Mouse (Mus musculus) frontal cortex, postnatal 36 days (tissue): ENCODE measurements at regions not wholly inside any gene's neighbourhood (a gene's known extent, or its start where the extent isn't known, plus 50 kb on each side); places are given as distances from the start of the nearest gene placed in this dataset.

Experiments
- DNase-seq, 2 experiments: peaks; one replicate each; pipeline ENCODE4 v3.0.0; 2022; ENCODE audit warnings: low spot score in 2 of 2

DNA sequence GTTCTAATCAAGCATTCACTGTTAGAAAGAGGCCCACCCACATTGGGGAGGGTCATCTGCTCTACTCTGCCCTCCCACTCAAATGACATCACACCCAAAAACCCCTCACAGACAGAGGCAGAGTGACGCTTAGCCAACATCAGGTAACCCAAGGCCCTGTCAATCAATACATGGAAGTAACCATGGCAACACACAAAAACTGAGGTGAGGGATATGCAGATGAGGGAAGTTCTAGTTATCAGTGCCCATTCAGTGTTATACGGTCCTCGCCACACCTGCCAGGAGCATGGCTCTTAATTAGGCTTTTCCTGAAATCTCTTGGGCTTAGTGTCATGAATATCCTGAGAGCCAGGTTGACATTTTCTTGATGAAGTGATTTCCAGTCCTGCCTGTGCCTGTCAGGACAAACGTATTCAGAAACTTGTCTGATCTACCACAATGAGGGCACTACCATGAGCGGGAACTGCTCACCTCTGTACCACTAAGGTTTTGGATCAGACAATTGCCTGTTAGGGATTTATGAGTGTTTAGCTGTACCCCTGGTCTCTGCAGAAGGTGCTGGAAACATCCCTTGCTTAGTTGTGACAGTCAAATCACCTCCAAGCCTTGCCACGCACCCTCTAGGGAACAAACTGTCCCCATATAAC is 210.4 kb upstream of the Cdh4 start:
- no peak for DNase-seq

DNA sequence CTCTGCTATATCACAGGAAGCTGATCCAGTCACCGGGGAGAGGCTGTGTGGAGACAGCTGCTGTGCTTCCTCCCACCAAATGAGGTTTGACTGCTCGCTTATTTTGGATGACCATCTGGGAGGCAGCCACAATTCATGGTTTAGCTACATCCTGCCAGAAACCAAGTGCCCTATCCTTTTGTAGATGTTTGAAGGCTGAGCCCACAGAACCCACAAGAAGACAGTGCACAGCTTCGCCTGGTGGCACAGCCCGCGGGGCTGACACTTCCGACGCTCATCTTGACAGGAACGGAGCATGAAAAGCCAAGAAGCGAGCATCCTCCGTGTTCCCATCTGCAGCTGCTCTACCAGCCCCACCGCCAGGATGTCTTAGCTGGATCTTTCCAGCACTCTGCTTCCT is 204.1 kb upstream of the Cdh4 start:
- peak; percentile 65 to 74 for DNase-seq

DNA sequence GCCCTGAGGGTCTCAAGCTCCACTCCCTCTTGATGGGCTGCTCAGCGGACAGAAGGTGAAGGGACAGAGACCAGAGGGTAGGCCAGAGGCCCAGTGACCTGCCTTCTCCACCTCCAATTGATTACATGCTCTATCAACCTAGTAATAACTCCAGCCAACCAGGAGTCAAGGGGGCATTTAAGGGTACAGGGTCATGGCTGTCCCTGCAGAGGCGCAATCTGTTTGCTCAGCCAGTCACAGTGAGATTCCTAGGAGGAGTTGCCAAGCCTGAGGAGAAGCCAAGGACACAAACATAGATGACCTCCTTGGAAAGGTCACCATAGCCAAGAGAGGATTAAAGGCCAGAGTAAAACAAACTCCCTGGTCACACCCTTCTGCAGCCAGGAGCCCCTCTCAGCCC is 181.3 kb upstream of the Cdh4 start:
- DNase-seq = no peak

DNA sequence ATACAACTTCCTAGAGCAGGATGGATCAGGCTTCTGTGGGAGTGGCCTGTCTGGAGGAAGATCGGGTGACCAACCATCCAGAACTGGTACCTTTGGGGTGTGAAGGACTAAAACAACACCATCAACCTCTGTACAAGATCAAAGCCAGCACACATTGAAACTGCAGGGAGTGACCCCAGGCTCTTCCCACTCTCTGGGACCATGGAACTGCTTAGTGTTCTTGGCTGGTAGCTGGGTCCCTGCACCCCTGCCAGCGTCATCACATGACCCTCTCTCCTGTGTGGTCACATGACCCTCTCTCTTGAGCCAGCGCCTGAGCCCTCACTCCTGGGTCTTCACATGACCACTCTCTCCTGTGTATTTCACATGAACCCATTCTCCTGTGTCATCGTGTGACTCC is 178.3 kb upstream of the Cdh4 start:
- DNase-seq = no peak

DNA sequence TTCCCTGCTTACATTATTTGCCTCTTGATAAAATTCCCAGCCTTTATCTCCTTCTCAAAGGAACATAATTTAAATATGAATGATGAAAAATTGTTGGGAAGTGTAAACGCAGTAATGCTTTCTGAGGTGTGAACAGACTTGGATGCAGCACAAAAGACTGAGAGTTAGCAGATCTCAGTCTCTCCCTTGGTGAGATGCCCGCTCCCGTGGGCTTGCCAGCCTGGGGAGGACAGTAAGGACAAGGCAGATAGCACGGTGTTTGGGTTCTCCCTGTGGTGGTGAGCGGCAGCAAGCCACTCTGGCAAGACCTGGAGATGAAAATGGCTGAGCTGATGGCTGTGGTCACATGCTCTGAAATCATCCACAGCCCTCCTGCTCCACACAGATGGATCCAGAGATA is 176.8 kb upstream of the Cdh4 start:
- peak in 1 of 2 experiments; percentile 11 for DNase-seq

DNA sequence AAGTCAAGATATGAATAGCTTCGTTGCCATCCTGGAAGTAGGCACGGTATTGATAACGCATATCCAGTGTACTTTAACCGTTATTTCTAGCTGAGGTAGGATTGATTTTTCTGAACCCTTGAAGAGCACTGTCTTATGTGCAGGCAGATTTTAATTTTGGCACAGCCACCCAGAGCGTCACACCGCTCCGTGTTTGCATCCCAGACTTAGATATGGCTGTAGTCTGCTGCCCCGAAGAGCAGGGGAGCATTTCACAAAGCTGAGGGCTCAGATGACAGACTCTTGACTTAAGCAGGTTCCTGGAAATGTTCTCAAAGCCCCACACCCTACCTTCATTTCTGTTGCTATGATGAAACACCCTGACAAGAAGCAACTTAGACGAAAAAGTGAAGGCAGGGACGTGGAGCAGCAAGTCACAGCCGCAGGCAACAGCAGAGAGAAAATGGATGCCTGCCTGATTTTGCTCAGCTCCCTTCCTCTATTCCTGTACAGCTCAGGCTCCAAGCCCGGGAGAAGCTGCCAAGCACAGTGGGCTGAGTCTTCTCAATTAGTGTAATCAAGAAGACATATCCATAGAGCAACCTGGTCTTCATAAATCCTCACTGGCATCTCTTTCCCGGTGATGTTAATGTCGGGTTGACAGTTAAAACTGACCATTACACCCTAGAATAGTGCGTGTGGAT is 164.9 kb upstream of the Cdh4 start:
- peak in 1 of 2 experiments; percentile 7 for DNase-seq

DNA sequence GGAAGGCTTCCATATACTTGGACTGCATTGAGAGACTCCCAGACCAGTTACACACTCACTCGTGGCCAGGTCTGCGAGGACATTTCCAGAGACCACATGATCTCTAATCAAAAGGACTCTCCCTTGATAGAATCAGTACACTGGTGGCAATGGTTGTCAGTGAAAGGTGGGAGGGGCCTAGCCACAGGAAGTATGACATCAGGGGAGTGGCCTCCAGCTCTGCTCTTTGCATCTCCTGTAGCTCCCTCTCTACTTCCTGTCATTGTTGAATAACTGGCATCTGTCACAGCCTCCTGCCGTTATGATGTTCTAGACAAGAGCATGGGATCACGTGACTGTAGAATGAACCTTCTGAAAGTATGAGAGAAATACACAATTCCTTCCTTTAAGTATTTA is 164.3 kb upstream of the Cdh4 start:
- DNase-seq = no peak

DNA sequence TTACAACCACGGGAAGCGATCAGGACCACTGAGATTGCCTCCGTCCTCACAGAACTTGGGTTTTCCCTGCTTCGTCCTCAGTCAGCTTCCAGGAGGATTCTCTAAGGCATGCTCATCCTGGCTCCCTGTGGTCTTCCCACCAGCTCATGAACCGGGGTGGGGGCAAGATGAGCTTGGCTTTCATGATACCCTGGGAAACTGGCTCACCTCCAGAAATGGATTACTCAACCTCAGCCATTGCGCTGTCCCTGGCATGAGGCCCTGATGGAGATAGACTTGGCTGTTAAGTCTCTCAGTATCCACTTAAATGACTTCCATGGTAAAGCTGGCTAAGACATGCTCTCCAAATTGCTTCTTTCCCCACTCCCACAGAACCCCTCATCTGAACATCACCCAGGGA is 160.0 kb upstream of the Cdh4 start:
- no peak for DNase-seq

DNA sequence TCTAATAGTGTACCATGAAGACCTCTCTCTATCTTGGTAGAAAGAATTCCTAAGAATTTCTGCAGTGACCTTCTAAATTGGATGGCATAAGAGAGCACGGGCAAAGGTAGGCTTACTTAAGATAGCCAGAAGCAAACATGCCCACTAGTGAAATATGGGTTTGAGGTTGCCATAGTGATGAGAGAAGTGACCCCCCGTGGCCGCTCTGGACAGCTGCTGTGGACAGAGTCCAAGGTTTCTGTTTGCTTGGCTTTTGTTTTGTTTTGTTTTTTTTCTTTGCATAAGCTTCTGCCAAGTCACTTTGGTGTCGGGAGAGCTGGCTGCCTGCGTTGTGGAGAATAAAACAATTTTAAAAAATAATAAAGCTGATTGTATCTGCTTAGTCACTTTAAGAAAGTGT is 151.8 kb upstream of the Cdh4 start:
- no peak for DNase-seq

DNA sequence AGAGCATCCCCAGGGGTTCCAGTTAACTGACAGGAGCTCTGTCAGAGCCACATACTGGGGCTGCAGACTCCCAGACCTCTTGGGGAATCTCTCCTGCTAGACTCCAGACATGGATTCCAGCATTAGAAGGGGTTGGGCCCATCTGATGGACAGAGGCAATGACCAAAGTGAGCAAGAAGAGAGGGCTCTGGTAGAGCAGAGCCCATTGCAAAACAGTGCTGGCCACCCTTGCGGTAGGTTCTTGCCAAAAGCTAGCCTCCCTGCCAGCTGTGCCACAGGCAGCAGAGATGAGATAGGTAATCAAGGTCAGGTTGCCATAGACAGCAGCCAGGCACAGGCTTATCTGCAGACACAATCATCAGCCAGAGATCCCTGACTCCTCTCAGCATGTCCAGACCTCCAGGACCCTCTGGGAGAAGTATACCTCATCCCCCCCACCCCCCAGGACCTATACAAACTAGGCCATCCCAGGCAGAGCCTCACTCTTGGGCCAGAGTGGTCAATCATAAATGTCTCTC is 151.1 kb upstream of the Cdh4 start:
- no peak for DNase-seq

DNA sequence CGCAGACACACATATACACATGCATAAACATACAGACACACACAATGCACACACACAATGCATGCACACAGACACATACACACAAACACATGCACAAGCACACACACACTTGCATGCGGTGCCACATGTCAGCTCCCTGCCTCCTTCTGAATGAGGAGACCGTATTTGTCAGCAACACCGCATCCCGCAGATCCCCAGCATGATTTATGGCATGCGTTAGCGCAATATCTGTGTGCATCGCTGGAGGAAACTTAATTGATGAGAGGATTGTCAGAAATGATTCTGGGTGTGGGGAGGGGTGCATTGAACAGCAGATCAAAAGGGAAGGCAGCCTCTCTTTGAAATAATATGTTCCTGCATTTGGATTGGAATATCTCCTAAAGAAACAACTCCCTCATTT is 150.3 kb upstream of the Cdh4 start:
- no peak for DNase-seq

DNA sequence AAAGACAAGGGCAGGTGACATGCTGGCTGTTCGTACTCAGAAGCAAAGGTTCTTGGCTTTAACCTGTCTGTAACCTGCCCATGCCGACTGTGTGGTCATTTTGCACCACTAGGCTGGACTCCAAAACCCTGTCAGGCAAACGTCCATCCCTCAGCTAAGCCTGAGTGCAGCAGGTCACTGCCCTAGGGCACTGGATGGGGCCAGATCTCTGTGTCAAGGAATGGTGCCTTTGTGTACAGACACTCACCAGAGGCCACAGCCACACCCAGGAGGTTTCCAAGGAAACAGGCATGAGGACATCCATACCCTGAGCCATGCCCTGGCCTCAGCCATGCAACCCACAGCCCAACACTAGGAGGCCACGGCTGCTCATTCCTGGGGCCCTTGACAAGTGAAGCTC is 149.7 kb upstream of the Cdh4 start:
- no peak for DNase-seq

DNA sequence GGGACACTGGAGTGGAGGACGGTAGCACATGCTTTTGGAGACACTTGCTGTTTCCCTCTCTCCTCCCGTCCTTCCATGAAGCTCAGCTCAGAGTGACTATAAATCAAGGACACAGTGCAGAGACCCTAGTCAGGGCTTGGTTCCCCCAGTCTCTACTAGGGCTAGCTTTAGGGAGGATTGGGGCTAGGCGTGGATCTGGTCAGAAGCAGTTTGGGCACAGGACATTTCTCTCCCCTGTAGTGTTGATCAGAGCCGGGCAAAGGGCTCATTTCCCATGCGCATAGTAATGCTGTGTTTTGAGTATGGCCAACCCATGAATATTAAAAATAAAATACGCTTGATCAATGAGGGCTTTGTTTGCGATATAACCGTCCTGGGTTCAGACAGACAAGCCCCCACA is 149.1 kb upstream of the Cdh4 start:
- no peak for DNase-seq

DNA sequence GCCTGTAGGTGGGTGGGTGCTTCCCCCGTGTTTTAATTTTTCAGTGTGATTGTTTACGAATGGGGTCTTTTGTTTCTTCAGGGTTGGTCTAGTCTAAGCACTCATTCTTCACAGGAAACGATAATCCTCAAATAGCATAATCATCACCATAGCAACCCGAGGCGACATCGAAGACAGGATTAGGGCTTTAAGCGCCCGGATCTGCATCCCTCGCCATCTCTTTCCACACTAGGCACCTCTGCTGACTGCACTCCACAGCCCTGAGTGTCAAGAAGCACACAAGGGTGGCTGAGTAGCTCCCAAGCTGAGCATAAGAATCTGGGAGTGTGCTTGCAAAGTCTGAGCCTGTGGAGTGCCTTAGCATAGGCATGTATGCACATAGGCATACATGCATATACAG is 145.2 kb upstream of the Cdh4 start:
- no peak for DNase-seq

DNA sequence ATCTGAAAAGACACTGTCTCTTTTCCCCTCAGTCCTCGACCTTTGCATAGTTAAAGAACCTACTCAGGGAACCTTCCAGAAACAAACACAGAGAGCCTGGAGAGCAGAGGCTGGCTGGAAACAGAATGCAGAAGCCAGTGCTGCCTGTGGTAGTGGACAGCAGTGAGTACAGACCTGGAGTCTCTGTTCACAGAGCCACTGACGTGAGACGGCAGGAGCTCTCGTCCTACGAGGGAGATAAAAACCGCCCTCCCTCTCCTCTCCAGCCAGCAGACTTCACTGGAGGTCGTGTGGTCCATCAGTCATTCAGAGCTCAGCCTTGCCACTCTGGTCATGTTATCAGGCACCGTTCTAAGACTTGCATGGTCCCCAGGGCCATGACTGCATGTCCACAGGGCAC is 138.5 kb upstream of the Cdh4 start:
- no peak for DNase-seq

DNA sequence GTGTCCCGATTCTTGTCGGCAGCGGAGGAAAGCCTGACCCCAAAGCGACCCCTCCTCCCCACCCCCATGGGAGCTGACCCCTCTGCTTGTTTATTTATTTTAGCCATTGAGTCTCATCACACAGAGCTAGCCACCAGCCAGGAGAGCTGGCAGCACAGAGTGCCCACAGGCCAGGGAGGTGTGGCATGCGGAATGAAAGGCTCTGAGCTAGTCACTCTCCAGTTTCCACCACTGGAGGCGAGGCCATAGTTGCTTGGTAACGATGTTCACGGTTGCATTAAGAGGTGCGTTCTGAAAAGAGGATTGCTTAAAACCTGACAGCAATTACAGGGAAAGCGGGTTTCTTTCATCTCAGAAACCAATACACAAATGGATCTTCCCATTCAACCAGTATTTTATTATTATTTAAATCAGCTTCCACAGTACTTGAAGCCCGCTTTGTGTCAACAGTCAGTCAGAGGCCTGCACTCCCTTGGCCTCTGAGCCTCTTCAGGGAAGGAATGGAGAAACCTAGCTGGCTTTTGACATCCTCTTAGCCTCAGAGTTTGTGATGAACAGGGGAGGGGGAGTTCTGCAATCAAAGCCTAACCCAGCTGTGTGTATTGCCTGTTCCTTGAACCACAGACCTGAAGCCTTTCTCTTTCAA is 134.8 kb upstream of the Cdh4 start:
- DNase-seq = peak in 1 of 2 experiments; percentile 18

DNA sequence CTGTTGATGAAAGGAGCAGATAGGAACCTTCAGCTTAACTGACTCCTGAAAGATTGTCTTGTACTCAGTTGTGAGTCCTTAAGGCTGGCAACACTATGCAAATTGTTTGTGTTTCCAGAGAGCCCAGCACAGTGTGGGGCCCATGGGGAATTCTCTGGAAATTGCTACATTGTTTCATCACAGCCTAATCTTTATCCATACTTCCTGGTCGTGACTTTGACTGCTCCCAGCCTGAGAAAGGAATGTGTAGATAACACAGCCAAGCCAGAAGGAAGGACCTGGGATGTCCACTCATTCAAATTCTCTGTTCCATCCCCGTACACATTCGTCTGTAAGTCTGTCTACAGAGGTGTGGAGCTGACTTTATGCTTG is 134.3 kb upstream of the Cdh4 start:
- DNase-seq = no peak

DNA sequence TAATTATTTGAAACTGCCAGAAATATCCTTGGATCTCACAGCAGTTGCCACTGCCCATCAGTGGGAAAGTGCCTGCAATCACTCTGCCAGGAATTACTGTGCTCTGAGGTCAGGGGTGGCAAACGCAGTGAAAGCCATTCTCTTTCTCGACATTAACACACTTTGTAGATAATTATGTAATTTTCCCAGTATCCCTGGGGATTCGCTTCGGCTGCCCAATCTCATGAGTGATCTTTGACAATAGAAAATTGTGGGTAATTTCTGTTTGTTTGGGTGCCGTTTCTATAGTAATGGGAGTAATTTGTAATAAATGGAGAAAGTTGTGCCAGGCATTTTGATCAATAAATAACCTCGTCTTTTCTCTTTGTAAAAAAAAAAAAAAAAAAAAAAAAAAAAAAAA is 124.2 kb upstream of the Cdh4 start:
- no peak for DNase-seq

DNA sequence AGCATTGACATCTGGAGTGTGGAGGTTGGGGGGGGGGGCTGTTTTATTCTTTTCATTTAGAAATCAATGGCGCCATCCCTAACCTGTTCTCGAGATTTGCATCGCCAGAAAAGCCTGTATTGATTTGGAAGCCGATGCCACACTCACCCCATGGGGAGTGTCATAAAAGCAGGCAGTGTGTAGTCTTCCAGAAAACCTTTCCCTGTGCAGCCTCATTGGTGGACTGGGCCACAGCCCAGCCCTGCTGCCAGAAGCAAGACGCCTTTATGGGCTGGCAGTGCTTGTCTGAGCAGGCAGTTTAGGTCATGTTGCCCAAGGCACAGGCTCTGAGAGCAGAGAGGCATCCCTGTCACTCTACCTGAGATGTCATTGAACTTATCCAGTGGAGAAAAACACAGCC is 117.0 kb upstream of the Cdh4 start:
- no peak for DNase-seq

DNA sequence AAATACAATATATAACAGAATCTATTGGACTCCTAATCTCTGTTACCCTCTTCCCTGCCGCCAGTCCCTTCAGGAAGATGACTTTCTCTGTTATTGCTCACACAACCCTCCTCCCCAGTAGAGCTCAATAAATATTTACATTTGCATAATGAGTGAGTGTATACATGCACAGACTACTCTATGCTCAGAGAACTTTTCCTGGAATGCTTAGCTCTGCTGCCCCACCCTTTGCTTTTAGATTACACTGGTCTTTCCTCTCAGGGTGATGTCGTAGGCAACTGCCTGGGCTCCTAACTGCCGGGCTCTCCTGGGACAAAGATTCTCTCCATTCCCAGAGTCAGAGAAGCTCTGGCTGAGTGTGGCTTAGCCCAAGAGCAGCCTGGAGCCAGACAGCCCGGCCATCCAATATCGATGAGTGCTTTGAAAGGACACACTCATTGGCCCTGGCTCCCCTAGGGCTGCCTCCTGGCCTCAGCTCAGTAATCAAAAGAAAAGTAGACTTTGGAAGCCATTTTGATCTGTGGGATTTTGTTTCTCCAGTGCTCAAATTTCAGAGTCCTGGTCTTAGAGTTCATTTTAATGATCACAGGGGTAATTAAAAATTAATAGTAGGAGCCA is 109.2 kb upstream of the Cdh4 start:
- no peak for DNase-seq

DNA sequence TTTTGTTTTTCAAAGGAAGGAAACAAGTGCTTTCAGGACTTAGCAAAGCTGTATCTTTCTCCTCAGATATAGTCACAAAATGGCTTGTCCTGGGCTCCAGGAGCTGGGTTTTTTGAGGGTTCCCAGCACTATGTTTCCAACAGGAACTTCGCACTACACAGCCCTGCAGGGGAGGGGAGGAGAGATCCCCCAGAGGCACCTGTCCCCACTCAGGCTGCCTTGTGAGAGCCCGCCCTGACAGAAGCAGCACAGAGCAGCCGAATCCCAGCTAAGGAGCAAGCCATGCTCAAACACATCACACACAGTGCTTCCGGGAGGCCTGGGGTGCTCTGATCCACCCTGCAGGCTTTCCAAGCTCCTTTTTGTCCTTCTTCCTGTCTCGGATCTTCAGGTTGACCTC is 108.6 kb upstream of the Cdh4 start:
- no peak for DNase-seq

DNA sequence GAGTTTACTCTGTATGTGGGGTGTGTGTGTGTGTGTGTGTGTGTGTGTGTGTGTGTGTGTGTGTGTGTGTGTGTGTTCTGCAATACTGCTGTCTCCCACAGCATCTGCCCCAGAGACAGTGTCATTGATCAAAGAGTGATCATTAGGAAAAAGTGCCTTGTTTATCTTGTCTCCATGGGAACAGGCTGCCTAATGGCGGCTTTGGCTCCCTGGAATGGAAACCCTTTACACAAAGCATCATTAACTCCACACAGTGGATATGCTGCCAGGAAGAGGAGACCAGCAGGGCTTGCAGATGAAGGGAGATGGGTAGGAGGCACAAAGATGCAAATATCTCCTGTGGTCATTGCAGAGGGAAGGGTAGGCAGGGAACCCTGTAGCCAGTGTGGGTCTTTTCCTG is 106.0 kb upstream of the Cdh4 start:
- DNase-seq = no peak

DNA sequence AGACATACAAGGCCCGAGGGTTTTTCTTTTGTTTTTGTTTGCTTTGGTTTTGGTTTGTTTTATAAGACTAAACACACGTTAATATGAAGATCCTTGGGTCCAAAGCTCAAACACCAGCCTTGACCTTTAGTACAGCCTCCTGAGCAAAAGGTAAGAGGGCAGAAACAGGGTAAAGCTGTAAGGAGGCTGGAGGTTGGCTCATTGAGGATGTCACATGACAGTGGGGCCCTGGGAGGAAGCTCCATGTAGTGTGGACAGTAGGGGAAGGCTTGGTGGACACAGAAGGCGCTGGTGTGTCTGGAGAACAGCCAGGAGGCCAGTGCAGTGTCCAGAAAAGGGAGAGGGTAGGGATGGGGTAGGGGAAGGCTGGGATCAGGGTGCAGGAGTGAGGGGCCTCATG is 89.6 kb upstream of the Cdh4 start:
- DNase-seq = no peak
